Mouse (Mus musculus) midbrain, postnatal 0 days (tissue): ENCODE measurements around the gene Ttll7. TPM values are rescaled to one million over a fixed set of nuclear protein-coding genes. Genes with fewer than 3 reads are reported as not detected.

Experiments
- ATAC-seq: fragments of 200-750 bp; cut with Nextera tagmentation; 2 replicates; pipeline ENCODE4 v1.8.0; 2017; ENCODE audit warnings: moderate number of reproducible peaks, mild to moderate bottlenecking, moderate TSS enrichment, moderate library complexity; ENCODE audit not compliant: low FRiP score
- DNase-seq: peaks from one replicate; pipeline ENCODE4 v3.0.0-alpha.2; 2015; ENCODE audit warnings: low spot score
- H3K27ac ChIP-seq: fragments of 300-500 bp; sonication (generic); 2 replicates; pipeline ENCODE4 v1.5.1; 2014; ENCODE audit warnings: low read depth, mild to moderate bottlenecking, low read length, mixed read lengths
- H3K27me3 ChIP-seq: fragments of 300-500 bp; sonication (generic); 2 replicates; pipeline ENCODE4 v1.6.1; 2014; ENCODE audit warnings: low read length, control low read depth, mixed read lengths; ENCODE audit not compliant: insufficient read depth
- H3K36me3 ChIP-seq: fragments of 300-500 bp; sonication (generic); 2 replicates; pipeline ENCODE4 v1.6.1; 2014; ENCODE audit warnings: low read length, control low read depth, mixed read lengths; ENCODE audit not compliant: insufficient read depth
- H3K4me1 ChIP-seq: fragments of 300-500 bp; sonication (generic); 2 replicates; pipeline ENCODE4 v1.6.1; 2014; ENCODE audit warnings: mild to moderate bottlenecking, control low read depth, antibody characterized with exemption, low read length, mixed read lengths; ENCODE audit not compliant: insufficient read depth
- H3K4me2 ChIP-seq: fragments of 300-500 bp; sonication (generic); 2 replicates; pipeline ENCODE4 v1.6.1; 2014; ENCODE audit warnings: low read depth, mild to moderate bottlenecking, low read length, mixed read lengths; ENCODE audit not compliant: poor library complexity, severe bottlenecking
- H3K4me3 ChIP-seq: fragments of 300-500 bp; sonication (generic); 2 replicates; pipeline ENCODE4 v1.5.1; 2014; ENCODE audit warnings: low read depth, mild to moderate bottlenecking, low read length, moderate library complexity
- H3K9ac ChIP-seq: fragments of 300-500 bp; sonication (generic); replicated peaks from 2 replicates; pipeline ENCODE4 v1.6.1; 2014; ENCODE audit warnings: mild to moderate bottlenecking, low read length, moderate library complexity, mixed read lengths; ENCODE audit not compliant: poor library complexity, severe bottlenecking
- H3K9me3 ChIP-seq: fragments of 300-500 bp; sonication (generic); 2 replicates; pipeline ENCODE4 v1.6.1; 2016; ENCODE audit warnings: low read length, control low read depth
- CTCF ChIP-seq: IDR thresholded peaks from 2 replicates; pipeline ENCODE4 v1.5.1; 2016; ENCODE audit warnings: antibody characterized with exemption, mild to moderate bottlenecking
- WGBS: fragments of 180-500 bp; shearing (Covaris S2); extraction: QIAGEN DNeasy Blood & Tissue Kit; methylation state at CpG from one replicate; pipeline ENCODE4 v1.1.7; 2014; 5-methylcytosine and 5-hydroxymethylcytosine counted together
- polyA plus RNA-seq: library from polyadenylated mRNA; unstranded; fragments of >200 nt; fragmentation: Nextera tagmentation; extraction: Ambion mirVana; gene quantifications from 2 replicates; pipeline ENCODE4 v1.2.1, GENCODE M21; 2015
- total RNA-seq: library from RNA; depleted of rRNA; stranded (reverse); fragments of >200 nt; gene quantifications from 2 replicates; pipeline ENCODE4 v1.2.3, GENCODE M21; 2014

Ttll7 gene
- total and polyA plus RNA-seq, 2 experiments from 2014 or later = 9.1 to 20.5 TPM

GRCm38 (mm10) chr3:146896581-146896980 is 44.4 kb downstream of the Ttll7 start:
- H3K36me3 ChIP-seq = peaks cover 18% of the 10 kb centered on the region
- no peak for TF ChIP-seq CTCF
- H3K4me1 ChIP-seq = no peaks in the 10 kb centered on the region
- DNase-seq (no peak), ATAC-seq (no peak)
- H3K27ac ChIP-seq = no peak overlapping the region
- H3K4me3 ChIP-seq = no peak overlapping the region
- 87% methylated on average over 8 of the region's 8 CpGs for WGBS
- no peaks in the 10 kb centered on the region for H3K27me3 ChIP-seq
- H3K9me3 ChIP-seq = no peaks in the 10 kb centered on the region
- H3K9ac ChIP-seq = no peak overlapping the region
- no peak overlapping the region for H3K4me2 ChIP-seq

- WGBS = 87% methylated on average over 3 of the region's 3 CpGs
- Histone ChIP-seq H3K9me3 (no peaks in the 10 kb centered on the region), H3K27me3 (no peaks in the 10 kb centered on the region), H3K4me2 (no peak overlapping the region), H3K27ac (no peak overlapping the region), H3K4me1 (no peaks in the 10 kb centered on the region), H3K4me3 (no peak overlapping the region), H3K9ac (no peak overlapping the region), H3K36me3 (peaks cover 14% of the 10 kb centered on the region)
- TF ChIP-seq CTCF = peak; percentile 42
- ATAC-seq (no peak), DNase-seq (peak; percentile 12)
Measured at GRCm38 (mm10) chr3:146900094-146900493, 47.9 kb downstream of the Ttll7 start.

GRCm38 (mm10) chr3:146901729-146902128 is 49.6 kb downstream of the Ttll7 start:
- peak; percentile 8 for DNase-seq
- no peaks in the 10 kb centered on the region for H3K27me3 ChIP-seq
- no peak for ATAC-seq
- no peak overlapping the region for H3K9ac ChIP-seq
- no peaks in the 10 kb centered on the region for H3K4me1 ChIP-seq
- 32% methylated on average over 4 of the region's 4 CpGs for WGBS
- no peak for TF ChIP-seq CTCF
- peaks cover 13% of the 10 kb centered on the region for H3K36me3 ChIP-seq
- no peaks in the 10 kb centered on the region for H3K9me3 ChIP-seq
- no peak overlapping the region for H3K4me2 ChIP-seq
- no peak overlapping the region for H3K4me3 ChIP-seq
- no peak overlapping the region for H3K27ac ChIP-seq

GRCm38 (mm10) chr3:146905606-146906005 is 53.4 kb downstream of the Ttll7 start:
- H3K9me3 ChIP-seq = no peaks in the 10 kb centered on the region
- ATAC-seq = no peak
- no peak overlapping the region for H3K4me3 ChIP-seq
- TF ChIP-seq CTCF = no peak
- H3K27ac ChIP-seq = no peak overlapping the region
- no peak overlapping the region for H3K4me2 ChIP-seq
- H3K9ac ChIP-seq = no peak overlapping the region
- no peaks in the 10 kb centered on the region for H3K4me1 ChIP-seq
- H3K36me3 ChIP-seq = 0 out of 2 replicates have a peak, but pooled peaks cover under 1% of the 10 kb centered on the region
- DNase-seq = no peak
- no peaks in the 10 kb centered on the region for H3K27me3 ChIP-seq
- WGBS = 91% methylated on average over 3 of the region's 3 CpGs

- H3K27me3 ChIP-seq = no peaks in the 10 kb centered on the region
- ATAC-seq (no peak), DNase-seq (no peak)
- H3K36me3 ChIP-seq = no peaks in the 10 kb centered on the region; the same call in 1 of the 2 replicates
- no peaks in the 10 kb centered on the region for H3K9me3 ChIP-seq
- no peak for TF ChIP-seq CTCF
- no peaks in the 10 kb centered on the region for H3K4me1 ChIP-seq
- WGBS = 80% methylated on average over 5 of the region's 5 CpGs
- H3K4me2 ChIP-seq = no peak overlapping the region
- H3K9ac ChIP-seq = no peak overlapping the region
- H3K27ac ChIP-seq = no peak overlapping the region
- no peak overlapping the region for H3K4me3 ChIP-seq
Measured at GRCm38 (mm10) chr3:146908922-146909321, 56.8 kb downstream of the Ttll7 start.

- ATAC-seq = no peak
- Histone ChIP-seq H3K27ac (no peak overlapping the region), H3K9me3 (no peaks in the 10 kb centered on the region), H3K4me1 (no peaks in the 10 kb centered on the region), H3K36me3 (peaks cover 4% of the 10 kb centered on the region; the same call in 1 of the 2 replicates), H3K4me3 (no peak overlapping the region), H3K9ac (no peak overlapping the region), H3K4me2 (no peak overlapping the region), H3K27me3 (no peaks in the 10 kb centered on the region)
- DNase-seq = no peak
- WGBS = 97% methylated on average over 12 of the region's 12 CpGs
- TF ChIP-seq CTCF = no peak
Measured at GRCm38 (mm10) chr3:146913107-146913506, 60.9 kb downstream of the Ttll7 start.
